Mouse (Mus musculus) cerebellum, adult 2 months (tissue): Measurements from ENCODE around the gene Nuf2.

Source experiments
- CTCF ChIP-seq: fragments of 200-500 bp; IDR thresholded peaks from 2 replicates; pipeline ENCODE4 v1.5.1; 2011; ENCODE audit warnings: low read depth, mild to moderate bottlenecking, control low read depth, low read length, moderate library complexity, borderline replicate concordance; ENCODE audit not compliant: insufficient read depth
- POLR2A ChIP-seq: fragments of 200-500 bp; IDR thresholded peaks from 2 replicates; pipeline ENCODE4 v1.6.1; 2011; ENCODE audit warnings: low read length, control low read depth, borderline replicate concordance; ENCODE audit not compliant: insufficient read depth

DNA sequence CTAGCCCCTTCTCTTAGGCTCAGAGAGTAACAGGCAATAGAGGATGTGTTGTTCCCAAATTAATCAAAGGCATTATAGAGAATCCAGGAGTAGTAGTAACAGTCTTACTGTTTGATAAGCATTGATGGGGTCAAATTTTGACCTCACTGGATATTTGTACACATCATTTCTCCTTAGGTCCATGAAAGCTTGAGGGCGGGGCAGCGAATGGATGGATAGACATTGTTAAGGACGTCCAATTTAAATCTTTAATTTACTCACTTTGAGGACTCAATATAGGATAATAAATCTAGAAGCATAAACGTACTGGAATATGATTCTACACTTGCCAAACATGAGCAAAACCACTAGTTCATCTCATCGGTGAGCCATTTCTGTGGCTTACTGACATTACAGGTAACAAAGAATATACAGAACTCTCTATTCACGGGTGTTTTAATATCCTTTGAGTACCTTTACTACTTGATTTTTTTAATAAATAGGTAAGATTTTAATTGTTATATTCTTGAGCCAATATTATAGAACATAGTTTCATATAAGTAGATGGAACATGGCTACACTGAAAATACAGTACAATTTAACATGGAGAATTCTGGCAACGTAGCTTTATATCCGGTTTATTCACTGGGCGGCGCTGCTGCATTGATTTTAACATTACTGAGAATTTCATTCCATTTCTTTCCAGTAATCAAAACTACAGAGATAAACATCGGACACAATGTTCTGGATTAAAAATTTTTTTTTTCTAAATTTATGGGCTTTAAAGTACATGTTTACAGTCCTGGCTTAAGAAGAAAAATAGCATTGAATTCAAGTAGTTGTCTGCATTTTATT is 655 bp upstream of the Nuf2 start:
- no peak for TF ChIP-seq POLR2A
- peak; percentile 32 for TF ChIP-seq CTCF
